Comparison of ENCODE assay signal across 15 mouse cellular contexts in the genomic region with DNA sequence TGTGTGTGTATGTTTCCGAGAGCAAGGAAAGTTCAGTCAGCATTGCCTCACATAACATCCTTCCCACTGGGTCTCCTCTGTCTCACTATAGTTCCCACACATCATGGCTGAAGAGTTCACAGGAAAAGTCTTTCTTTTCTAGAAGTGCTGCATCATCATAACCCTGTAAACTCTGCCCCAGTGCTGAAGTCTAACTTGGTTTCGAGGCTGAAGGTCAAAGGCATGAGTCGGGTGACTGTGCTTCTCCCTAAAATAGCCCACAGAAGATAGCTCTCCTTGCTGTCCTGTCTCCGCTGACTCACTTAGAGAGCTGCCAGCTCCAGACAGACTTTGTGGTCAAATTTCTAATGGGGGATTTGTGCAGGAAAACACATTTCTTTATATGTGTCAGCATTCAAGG.
A peak's percentile ranks its signal among the peaks of the same experiment; 100 is the strongest.
DNase-seq lines count a peak whose midpoint lies in the region; ATAC-seq and TF ChIP-seq lines count a peak whose summit lies in the region.
"Had no signal": no experiment of that assay in that cellular context is flagged by ENCODE, and none has a peak within 500 bp of the region (broad histone marks: within the 10 kb centered on the region; RNA-seq: fewer than 3 reads in every experiment).

No protein-coding gene starts in this region.

- intact Hi-C loops in heart, postnatal 10 days (cut with DNase I) = no loop called here
- intact Hi-C loops in left cerebral cortex, postnatal 36 days (cut with DNase I) = no loop called here

- H3K36me3 ChIP-seq in liver, adult 2 months (ENCODE audit: control insufficient read depth, insufficient read depth, low read length) = no peaks in the 10 kb centered on the region
- no peaks in the 10 kb centered on the region for H3K36me3 ChIP-seq in intestine, embryonic 16.5 days (ENCODE audit: control insufficient read depth, insufficient read depth, low read length)
- H3K36me3 ChIP-seq: hindbrain, embryonic 13.5 days; midbrain, embryonic 10.5 days; neural tube, embryonic 12.5 days had no signal

- H3K4me1 ChIP-seq in liver, adult 2 months (ENCODE audit: control insufficient read depth, insufficient read depth, low read length) = no peaks in the 10 kb centered on the region
- no peaks in the 10 kb centered on the region; the same call in 1 of the 2 replicates for H3K4me1 ChIP-seq in intestine, embryonic 16.5 days (ENCODE audit: control insufficient read depth, insufficient read depth, low read length)
- H3K4me1 ChIP-seq: hindbrain, embryonic 13.5 days; midbrain, embryonic 10.5 days; neural tube, embryonic 12.5 days had no signal

- peak; percentile 53 for DNase-seq in liver, adult 2 months (ENCODE audit: extremely low read depth, low read depth, low spot score)
- DNase-seq in liver = no peak
- peak; percentile 9 for DNase-seq in brain, adult 2 months (ENCODE audit: low read depth, low spot score)
- peak; percentile 43 to 57 for DNase-seq in heart, postnatal 10 days
- DNase-seq in skeletal muscle tissue, adult 2 months (ENCODE audit: low read depth, low spot score) = peak; percentile 16
- no peak for DNase-seq in left cerebral cortex, postnatal 36 days (ENCODE audit: low spot score in 2 of 2)
- DNase-seq: cerebellum, adult 8-10 months; right cerebral cortex, postnatal 4 days had no signal

- 41% methylated on average over 4 of the region's 4 CpGs for WGBS in liver, adult 2 months
- 70% methylated on average over 4 of the region's 4 CpGs for WGBS in intestine, embryonic 16.5 days

- no peak for TF ChIP-seq CTCF in liver, adult 2 months (IDR thresholded peaks at IDR 0.05; ENCODE audit: low read depth, low read length)

- no peaks in the 10 kb centered on the region; the same call in 1 of the 2 replicates for H3K27me3 ChIP-seq in liver, adult 2 months (ENCODE audit: control insufficient read depth, insufficient read depth, low read length)
- no peaks in the 10 kb centered on the region for H3K27me3 ChIP-seq in intestine, embryonic 16.5 days (replicated peaks; ENCODE audit: control insufficient read depth, insufficient read depth, low read length)
- H3K27me3 ChIP-seq: hindbrain, embryonic 13.5 days; neural tube, embryonic 12.5 days had no signal

- no peak overlapping the region for H3K4me2 ChIP-seq in intestine, embryonic 16.5 days (ENCODE audit: low read depth, low read length)
- H3K4me2 ChIP-seq: hindbrain, embryonic 13.5 days; neural tube, embryonic 12.5 days had no signal

- H3K4me3 ChIP-seq in liver, adult 2 months (ENCODE audit: insufficient read depth, low read depth, low read length) = no peak overlapping the region
- no peak overlapping the region for H3K4me3 ChIP-seq in intestine, embryonic 16.5 days (ENCODE audit: low read length)
- H3K4me3 ChIP-seq: hindbrain, embryonic 13.5 days; layer of hippocampus, adult 2 months; midbrain, embryonic 10.5 days; neural tube, embryonic 12.5 days had no signal

- no peak for TF ChIP-seq POLR2A in liver, adult 2 months (IDR thresholded peaks at IDR 0.05; ENCODE audit: extremely low read depth, insufficient read depth, low read length)

- H3K9me3 ChIP-seq in intestine, embryonic 16.5 days (ENCODE audit: control insufficient read depth, low read length) = no peaks in the 10 kb centered on the region
- H3K9me3 ChIP-seq: hindbrain, embryonic 13.5 days; midbrain, embryonic 10.5 days; neural tube, embryonic 12.5 days had no signal

- ATAC-seq in megakaryocyte progenitor cell, adult 5-6 weeks (replicated peaks; ENCODE audit: poor library complexity) = no peak
- no peak for ATAC-seq in intestine, embryonic 16.5 days
- ATAC-seq: activated CD4-positive, CD25-positive, alpha-beta regulatory T cell, adult 4 months had no signal

- no peaks in the 10 kb centered on the region for H3K79me2 ChIP-seq in liver, adult 2 months (ENCODE audit: control insufficient read depth, insufficient read depth, low read length)

- H3K9ac ChIP-seq in liver, adult 2 months (ENCODE audit: low read depth, low read length) = no peak overlapping the region
- no peak overlapping the region for H3K9ac ChIP-seq in intestine, embryonic 16.5 days (ENCODE audit: low read depth, low read length)
- H3K9ac ChIP-seq: hindbrain, embryonic 13.5 days; neural tube, embryonic 12.5 days had no signal

- H3K27ac ChIP-seq in liver, adult 2 months (replicated peaks; ENCODE audit: insufficient read depth, low read depth, low read length) = no peak overlapping the region
- H3K27ac ChIP-seq in intestine, embryonic 16.5 days (ENCODE audit: low read length) = no peak overlapping the region
- H3K27ac ChIP-seq: hindbrain, embryonic 13.5 days; layer of hippocampus, adult 2 months; midbrain, embryonic 10.5 days; neural tube, embryonic 12.5 days had no signal

Comparison
In these comparisons a context has a peak if more than half of its experiments do, and no peak if none do; other contexts are left out.
1. DNase-seq: peak in liver, adult 2 months (single experiment), brain, adult 2 months (single experiment), heart, postnatal 10 days (2 of 2) and skeletal muscle tissue, adult 2 months (single experiment); none in liver (single experiment) and left cerebral cortex, postnatal 36 days (0 of 2).